Mouse (Mus musculus) cerebellum, adult 2 months (tissue): ENCODE results near the gene Ppp1r12c. TPM values are rescaled to one million over a fixed set of nuclear protein-coding genes. Genes with fewer than 3 reads are reported as not detected.

ENCODE experiments used
- DNase-seq, 2 experiments: peaks; one replicate each; pipeline ENCODE4 v3.0.0; 2021
- H3K27ac ChIP-seq: fragments of 200-500 bp; 2 replicates; pipeline ENCODE4 v1.5.1; 2012; ENCODE audit warnings: low read length, control low read depth, inconsistent platforms; ENCODE audit not compliant: insufficient read depth
- H3K27me3 ChIP-seq: fragments of 200-500 bp; 2 replicates; pipeline ENCODE4 v1.6.1; 2012; ENCODE audit warnings: inconsistent platforms, mild to moderate bottlenecking, low read length, moderate library complexity; ENCODE audit not compliant: control insufficient read depth, insufficient read depth
- H3K4me1 ChIP-seq: fragments of 200-500 bp; 2 replicates; pipeline ENCODE4 v1.6.1; 2011; ENCODE audit warnings: low read length; ENCODE audit not compliant: control insufficient read depth, insufficient read depth
- H3K4me3 ChIP-seq: fragments of 200-500 bp; replicated peaks from 2 replicates; pipeline ENCODE3; 2011; ENCODE audit warnings: mild to moderate bottlenecking, low read depth, low read length, control low read depth; ENCODE audit not compliant: insufficient read depth
- CTCF ChIP-seq: fragments of 200-500 bp; IDR thresholded peaks from 2 replicates; pipeline ENCODE4 v1.5.1; 2011; ENCODE audit warnings: low read depth, mild to moderate bottlenecking, control low read depth, low read length, moderate library complexity, borderline replicate concordance; ENCODE audit not compliant: insufficient read depth
- POLR2A ChIP-seq: fragments of 200-500 bp; IDR thresholded peaks from 2 replicates; pipeline ENCODE4 v1.6.1; 2011; ENCODE audit warnings: low read length, control low read depth, borderline replicate concordance; ENCODE audit not compliant: insufficient read depth
- WGBS: fragments of 180-500 bp; shearing (Covaris S2); methylation state at CpG from one replicate; pipeline ENCODE4 v1.1.7; 2018; 5-methylcytosine and 5-hydroxymethylcytosine counted together
- polyA plus RNA-seq: library from polyadenylated mRNA; depleted of rRNA; stranded (reverse); fragments of >200 nt; gene quantifications from 2 replicates; pipeline ENCODE4 v1.2.3, GENCODE M21; 2012; rRNA removed

Ppp1r12c gene
- 111 and 120 TPM in 2 replicates for polyA plus RNA-seq

- peak; percentile 96 to 98 for DNase-seq
- TF ChIP-seq POLR2A (peak; percentile 42; the same call in 1 of the 2 replicates), CTCF (no peak)
- WGBS: under 1% methylated on average over 62 of the region's 62 CpGs
Observed at GRCm38 (mm10) chr7:4501558-4502397, at the start of gene Ppp1r12c. Gene Ppp1r12c, minus strand, starts transcription at chr7:4501680.

DNA sequence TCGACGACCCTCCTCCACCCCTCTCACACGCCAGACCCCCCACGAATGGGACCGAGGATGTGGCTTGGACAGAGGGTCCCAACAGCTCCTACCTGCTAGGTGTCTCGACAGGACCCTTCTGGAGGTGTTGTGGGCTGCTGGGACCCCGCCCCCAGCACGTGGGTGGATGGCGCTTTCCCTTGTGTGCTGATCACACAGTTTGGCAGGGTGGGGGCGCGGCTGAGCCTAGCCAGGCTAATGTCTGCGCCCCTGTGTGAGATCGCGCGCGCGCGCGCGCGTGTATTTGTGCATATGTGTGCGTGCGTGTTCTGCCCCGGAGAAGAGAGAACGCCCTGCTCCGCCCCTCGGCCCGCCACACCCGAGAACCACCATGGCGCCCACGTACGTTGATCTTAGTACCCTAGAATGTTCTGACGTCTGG is 45.8 kb upstream of the Ppp1r12c start, which contains the start of gene Syt5:
Gene Syt5 (minus strand): TSS at position 321 of the 421 bp plus-strand sequence.
- peaks cover 3% of the 10 kb centered on the region for H3K4me1 ChIP-seq
- DNase-seq: peak; percentile 54 to 57
- TF ChIP-seq CTCF (no peak), POLR2A (no peak)
- H3K27ac ChIP-seq: no peak within 1 kb of the TSS
- peak within 1 kb of the TSS; percentile 56 for H3K4me3 ChIP-seq
- 2% methylated on average over 33 of the region's 33 CpGs for WGBS
- no peaks in the 10 kb centered on the region for H3K27me3 ChIP-seq

More at GRCm38 (mm10) chr7:4501558-4502397, at the start of gene Ppp1r12c:
- Histone ChIP-seq H3K27me3 (no peaks in the 10 kb centered on the region), H3K4me1 (peaks cover 14% of the 10 kb centered on the region), H3K27ac (peak within 1 kb of the TSS; percentile 97), H3K4me3 (peak within 1 kb of the TSS; percentile 99)

- H3K4me1 ChIP-seq: peaks cover 3% of the 10 kb centered on the region
- DNase-seq: peak; percentile 90 to 91
- TF ChIP-seq POLR2A (no peak), CTCF (peak; percentile 7; the same call in 1 of the 2 replicates)
- under 1% methylated on average over 26 of the region's 26 CpGs for WGBS
- H3K27me3 ChIP-seq: no peaks in the 10 kb centered on the region
- peak overlapping the region; percentile 56 for H3K4me3 ChIP-seq
- H3K27ac ChIP-seq: no peak overlapping the region
Observed at GRCm38 (mm10) chr7:4546591-4547131, 45.2 kb upstream of the Ppp1r12c start.

DNA sequence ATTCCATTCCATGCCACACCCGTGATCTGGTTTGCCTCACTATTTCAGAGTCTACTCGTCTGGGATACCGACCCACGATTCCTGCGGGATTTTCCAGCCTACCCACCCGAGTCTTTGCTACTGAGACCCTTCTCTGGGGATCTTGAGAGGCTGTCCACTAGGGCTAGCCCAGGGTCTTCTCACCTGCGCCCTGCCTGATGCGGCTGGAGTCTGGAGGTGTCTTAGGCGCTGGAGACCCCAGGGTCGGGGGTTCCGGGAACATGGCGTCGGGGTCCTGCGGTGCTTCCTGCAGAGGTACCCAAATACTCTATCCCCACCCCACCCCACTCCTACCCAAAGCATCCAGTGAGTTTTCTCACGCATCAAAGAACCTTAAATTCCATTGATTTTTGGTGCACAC is 44.6 kb upstream of the Ppp1r12c start:
- WGBS: 61% methylated on average over 15 of the region's 15 CpGs
- no peaks in the 10 kb centered on the region for H3K27me3 ChIP-seq
- H3K4me3 ChIP-seq: peak overlapping the region; percentile 56
- H3K27ac ChIP-seq: no peak overlapping the region
- no peak for TF ChIP-seq CTCF
- no peak for TF ChIP-seq POLR2A
- DNase-seq: no peak
- peaks cover 3% of the 10 kb centered on the region for H3K4me1 ChIP-seq

DNA sequence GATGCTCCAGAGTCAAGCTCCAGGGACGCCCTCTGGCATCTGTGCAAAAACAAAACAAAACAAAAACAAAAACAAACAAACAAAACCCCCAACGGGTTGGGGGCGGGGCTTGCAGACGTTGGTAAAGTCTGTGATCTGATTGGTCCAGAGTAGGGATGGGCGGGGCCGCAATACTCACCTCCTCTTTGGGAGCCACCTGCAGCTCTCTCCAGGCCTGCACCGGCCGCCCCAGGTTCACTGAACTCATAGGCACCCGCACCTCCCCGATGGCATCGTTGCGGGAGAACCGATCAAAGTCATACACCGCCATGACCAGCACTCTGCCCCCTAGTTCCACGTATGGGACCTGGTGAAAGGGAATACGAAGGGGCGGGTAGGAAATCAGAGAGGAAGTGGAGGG is 40.5 kb upstream of the Ppp1r12c start:
- TF ChIP-seq CTCF: no peak
- no peak for TF ChIP-seq POLR2A
- WGBS: 44% methylated on average over 17 of the region's 17 CpGs

GRCm38 (mm10) chr7:4541344-4541743 is 39.9 kb upstream of the Ppp1r12c start:
- 65% methylated on average over 5 of the region's 5 CpGs for WGBS
- H3K4me3 ChIP-seq: no peak overlapping the region
- H3K4me1 ChIP-seq: no peaks in the 10 kb centered on the region
- no peak overlapping the region for H3K27ac ChIP-seq
- H3K27me3 ChIP-seq: no peaks in the 10 kb centered on the region
- DNase-seq: no peak
- TF ChIP-seq CTCF (no peak), POLR2A (no peak)

More for the DNA sequence above, 40.5 kb upstream of the Ppp1r12c start:
- no peak for DNase-seq
- Histone ChIP-seq H3K4me3 (no peak overlapping the region), H3K27ac (no peak overlapping the region), H3K4me1 (peaks cover under 1% of the 10 kb centered on the region), H3K27me3 (no peaks in the 10 kb centered on the region)

DNA sequence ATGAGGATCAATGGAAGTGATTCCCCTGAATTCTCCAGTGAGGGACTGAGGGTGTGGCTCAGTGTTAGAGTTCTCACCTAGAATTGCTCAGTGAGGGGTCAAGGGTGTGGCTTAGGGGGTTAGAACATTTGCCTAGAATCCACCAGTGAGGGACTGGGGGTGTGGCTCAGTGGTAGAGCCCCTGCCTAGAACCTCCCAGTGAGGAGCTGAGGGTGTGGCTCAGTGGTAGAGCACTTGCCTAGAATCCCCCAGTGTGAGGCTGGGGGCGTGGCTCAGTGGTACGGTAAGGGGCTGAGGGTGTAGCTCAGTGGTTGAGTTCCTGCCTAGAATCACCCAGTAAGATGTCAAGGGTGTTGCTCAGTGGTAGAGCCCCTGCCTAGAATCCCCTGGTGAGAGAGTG is 37.5 kb upstream of the Ppp1r12c start:
- H3K27me3 ChIP-seq: no peaks in the 10 kb centered on the region
- no peaks in the 10 kb centered on the region for H3K4me1 ChIP-seq
- WGBS: 89% methylated on average over 2 of the region's 2 CpGs
- no peak for DNase-seq
- TF ChIP-seq POLR2A (no peak), CTCF (no peak)
- no peak overlapping the region for H3K27ac ChIP-seq
- H3K4me3 ChIP-seq: no peak overlapping the region

GRCm38 (mm10) chr7:4537181-4537580 is 35.7 kb upstream of the Ppp1r12c start:
- Histone ChIP-seq H3K27ac (no peak overlapping the region), H3K4me3 (no peak overlapping the region), H3K27me3 (no peaks in the 10 kb centered on the region; the same call in 1 of the 2 replicates), H3K4me1 (no peaks in the 10 kb centered on the region)
- TF ChIP-seq CTCF (no peak), POLR2A (no peak)
- DNase-seq: no peak
- WGBS: 55% methylated on average over 4 of the region's 4 CpGs
